Mouse (Mus musculus) E14TG2a.4 (cell line): Measurements from ENCODE around the gene Vasn.
A peak's percentile ranks its signal among the peaks of the same experiment; 100 is the strongest.

ENCODE experiments used
- H3K27me3 ChIP-seq: 2 replicates; pipeline ENCODE4 v1.6.1; 2014; ENCODE audit warnings: low read length, control low read depth; ENCODE audit not compliant: insufficient read depth
- H3K36me3 ChIP-seq: 2 replicates; pipeline ENCODE4 v1.6.1; 2014; ENCODE audit warnings: low read length, control low read depth; ENCODE audit not compliant: insufficient read depth
- H3K4me1 ChIP-seq: replicated peaks from 2 replicates; pipeline ENCODE4 v1.6.1; 2014; ENCODE audit warnings: low read depth, low read length, control low read depth
- H3K4me3 ChIP-seq: replicated peaks from 2 replicates; pipeline ENCODE4 v1.5.1; 2014; ENCODE audit warnings: mild to moderate bottlenecking, low read length
- H3K9me3 ChIP-seq: 2 replicates; pipeline ENCODE4 v1.6.1; 2014; ENCODE audit warnings: low read length, control low read depth
- CTCF ChIP-seq: conservative IDR thresholded peaks from 2 replicates; pipeline ENCODE4 v1.5.1; 2014; ENCODE audit warnings: low read length
- NANOG ChIP-seq: IDR thresholded peaks from 2 replicates; pipeline ENCODE4 v1.6.1; 2014; ENCODE audit warnings: borderline replicate concordance, low read length, mixed read lengths
- POU5F1 ChIP-seq: IDR thresholded peaks from 2 replicates; pipeline ENCODE4 v1.6.1; 2014; ENCODE audit warnings: low read length, borderline replicate concordance

Gene Vasn

GRCm38 (mm10) chr16:4650161-4650560 is 10.4 kb downstream of the Vasn start:
- Histone ChIP-seq H3K9me3 (no peaks in the 10 kb centered on the region), H3K27me3 (no peaks in the 10 kb centered on the region), H3K36me3 (peaks cover 92% of the 10 kb centered on the region), H3K4me3 (peak overlapping the region; percentile 65), H3K4me1 (peaks cover 58% of the 10 kb centered on the region)
- TF ChIP-seq POU5F1 (no peak), NANOG (no peak), CTCF (no peak)

- Histone ChIP-seq H3K4me1 (peaks cover 68% of the 10 kb centered on the region), H3K36me3 (peaks cover 90% of the 10 kb centered on the region), H3K9me3 (no peaks in the 10 kb centered on the region), H3K4me3 (no peak overlapping the region), H3K27me3 (no peaks in the 10 kb centered on the region)
- TF ChIP-seq NANOG, result no peak
- no peak for TF ChIP-seq CTCF
- no peak for TF ChIP-seq POU5F1
Measured at GRCm38 (mm10) chr16:4651081-4651480, 11.3 kb downstream of the Vasn start.

DNA sequence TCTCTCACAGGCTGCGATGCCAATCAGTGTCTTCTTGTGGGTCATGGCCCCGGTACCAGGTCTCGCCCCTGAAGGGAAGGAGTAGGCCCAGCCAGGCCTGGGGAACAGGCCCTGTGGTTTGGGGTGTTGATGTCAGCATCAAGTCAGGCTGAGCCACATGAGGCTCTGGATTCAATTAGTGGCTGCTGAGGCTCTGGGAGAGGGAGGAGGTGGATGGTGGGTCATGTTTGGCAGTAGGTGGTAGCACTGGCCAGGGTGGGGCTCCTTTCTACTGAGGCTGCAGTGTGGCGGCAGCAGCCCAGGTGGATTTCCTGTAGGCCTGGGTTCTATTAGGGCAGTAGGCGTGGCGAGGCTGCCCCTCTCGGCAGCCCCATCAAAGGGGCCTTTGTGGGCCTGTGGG is 11.9 kb downstream of the Vasn start:
- no peak for TF ChIP-seq POU5F1
- no peak for TF ChIP-seq NANOG
- TF ChIP-seq CTCF, result no peak
- H3K4me1 ChIP-seq, result peaks cover 71% of the 10 kb centered on the region
- H3K9me3 ChIP-seq, result no peaks in the 10 kb centered on the region
- H3K27me3 ChIP-seq, result no peaks in the 10 kb centered on the region
- H3K36me3 ChIP-seq, result peaks cover 84% of the 10 kb centered on the region
- H3K4me3 ChIP-seq, result no peak overlapping the region

GRCm38 (mm10) chr16:4652707-4653416 is 13.1 kb downstream of the Vasn start:
- TF ChIP-seq NANOG (no peak), CTCF (no peak), POU5F1 (no peak)

GRCm38 (mm10) chr16:4654706-4655105 is 15.0 kb downstream of the Vasn start:
- TF ChIP-seq NANOG, result no peak
- no peak for TF ChIP-seq CTCF
- TF ChIP-seq POU5F1, result no peak
- Histone ChIP-seq H3K9me3 (no peaks in the 10 kb centered on the region), H3K27me3 (no peaks in the 10 kb centered on the region), H3K36me3 (peaks cover 63% of the 10 kb centered on the region), H3K4me1 (peaks cover 69% of the 10 kb centered on the region), H3K4me3 (no peak overlapping the region)

More at GRCm38 (mm10) chr16:4652707-4653416, 13.1 kb downstream of the Vasn start:
- peaks cover 72% of the 10 kb centered on the region for H3K4me1 ChIP-seq
- no peaks in the 10 kb centered on the region for H3K9me3 ChIP-seq
- no peaks in the 10 kb centered on the region for H3K27me3 ChIP-seq
- H3K4me3 ChIP-seq, result no peak overlapping the region
- H3K36me3 ChIP-seq, result peaks cover 77% of the 10 kb centered on the region

GRCm38 (mm10) chr16:4655251-4655734 is 15.6 kb downstream of the Vasn start:
- Histone ChIP-seq H3K9me3 (no peaks in the 10 kb centered on the region), H3K27me3 (no peaks in the 10 kb centered on the region), H3K4me3 (no peak overlapping the region), H3K4me1 (peaks cover 66% of the 10 kb centered on the region), H3K36me3 (peaks cover 58% of the 10 kb centered on the region)
- TF ChIP-seq NANOG (no peak), CTCF (no peak), POU5F1 (no peak)

DNA sequence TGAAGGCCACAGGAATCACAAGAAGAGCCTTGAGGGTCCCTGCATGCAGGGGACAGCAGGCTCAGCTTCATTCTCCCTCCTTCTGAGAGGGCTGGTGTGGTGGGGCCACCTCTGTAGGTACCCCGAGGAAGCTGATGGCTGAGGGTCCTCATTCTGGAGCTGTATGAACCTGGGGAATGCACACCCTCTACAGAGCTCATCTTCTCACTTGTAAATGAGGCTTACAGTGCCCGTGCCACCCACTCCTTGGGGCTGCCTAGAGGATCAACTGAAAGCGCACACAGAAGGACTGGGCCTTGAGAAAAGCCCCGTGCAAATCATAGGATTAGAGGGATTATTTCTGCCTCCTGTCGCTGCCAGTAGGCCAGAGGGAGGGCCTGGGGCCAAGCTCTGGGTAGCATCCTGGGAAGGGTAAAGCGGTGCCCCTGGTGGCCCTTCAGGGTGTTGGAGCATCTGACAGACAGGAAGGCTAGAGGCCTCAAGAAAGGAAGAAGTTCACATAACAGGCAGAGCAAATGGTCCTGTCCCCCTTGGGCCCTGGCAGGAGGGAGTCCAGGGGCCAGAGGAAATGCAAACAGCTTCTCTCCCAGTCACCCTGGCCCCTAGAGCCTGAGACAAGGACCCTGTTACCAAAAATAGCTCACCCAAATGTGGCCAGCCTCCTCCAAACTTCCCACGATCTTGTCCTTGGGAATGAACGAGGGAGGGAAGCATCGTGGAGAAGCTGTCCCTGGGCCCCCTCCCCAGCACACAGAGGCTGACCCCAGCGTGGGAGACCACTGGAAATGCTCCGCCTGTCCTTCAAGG is 16.2 kb downstream of the Vasn start:
- Histone ChIP-seq H3K4me3 (peak overlapping the region; percentile 68), H3K4me1 (peaks cover 59% of the 10 kb centered on the region), H3K27me3 (no peaks in the 10 kb centered on the region), H3K36me3 (peaks cover 56% of the 10 kb centered on the region), H3K9me3 (no peaks in the 10 kb centered on the region)
- TF ChIP-seq POU5F1, result no peak
- TF ChIP-seq CTCF, result peak; percentile 10; the same call in 1 of the 2 replicates

DNA sequence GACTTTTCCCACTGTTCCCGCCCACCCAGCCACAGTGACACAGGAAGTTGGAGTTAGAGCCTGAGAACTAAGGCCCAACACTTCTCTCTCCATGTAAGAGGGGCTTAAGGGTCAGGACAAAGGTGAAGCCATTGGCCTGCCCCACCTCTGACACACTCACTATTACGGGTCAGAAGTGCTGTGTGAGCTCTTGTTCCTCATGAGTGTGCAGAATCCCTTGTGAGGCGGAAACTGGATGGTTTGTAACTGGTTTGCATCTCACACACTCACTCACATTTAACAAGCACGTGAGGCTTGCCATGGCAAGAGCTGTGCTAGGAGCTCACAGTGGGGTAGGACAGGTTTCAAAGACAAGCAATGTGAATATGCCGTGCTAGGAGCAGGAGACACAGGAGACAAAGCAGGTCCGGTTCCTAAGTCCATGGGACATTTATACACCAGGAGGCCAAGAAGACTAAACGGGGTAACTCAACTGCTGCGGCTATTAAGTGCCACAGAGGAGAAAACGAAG is 16.9 kb downstream of the Vasn start:
- Histone ChIP-seq H3K4me1 (peaks cover 53% of the 10 kb centered on the region), H3K4me3 (peak overlapping the region; percentile 68), H3K9me3 (no peaks in the 10 kb centered on the region), H3K27me3 (no peaks in the 10 kb centered on the region), H3K36me3 (peaks cover 56% of the 10 kb centered on the region)
- no peak for TF ChIP-seq CTCF
- no peak for TF ChIP-seq NANOG
- no peak for TF ChIP-seq POU5F1
